Mouse (Mus musculus) kidney, adult 2 months (tissue): ENCODE results near the gene Skint8.
"Not testable (repeated sequence)": the region's sequence is repeated elsewhere in the genome, so short reads cannot be mapped to it uniquely, and the experiment has no call there.

Source experiments
- CTCF ChIP-seq: fragments of 200-500 bp; conservative IDR thresholded peaks from 2 replicates; pipeline ENCODE4 v1.5.1; 2011; ENCODE audit warnings: low read depth, mild to moderate bottlenecking, control low read depth, low read length, moderate library complexity, mixed read lengths; ENCODE audit not compliant: insufficient read depth, insufficient read length
- POLR2A ChIP-seq: fragments of 200-500 bp; IDR thresholded peaks from one replicate; pipeline ENCODE4 v1.6.1; 2011; ENCODE audit warnings: low read depth, low read length, control low read depth

- not testable (repeated sequence) for TF ChIP-seq CTCF, POLR2A
Observed at GRCm38 (mm10) chr4:111900491-111900890, 18.7 kb upstream of the Skint8 start.
